Mouse (Mus musculus): ENCODE measurements at regions not wholly inside any gene's neighbourhood (a gene's known extent, or its start where the extent isn't known, plus 50 kb on each side); places are given as distances from the start of the nearest gene placed in this dataset.

- no peak for TF ChIP-seq CTCF (IDR thresholded peaks at IDR 0.05 in 2 of 3, conservative IDR thresholded peaks at IDR 0.05 in 1 of 3; ENCODE audit: control insufficient read depth in 1 of 3, insufficient read depth in 1 of 3, low read depth in 2 of 3, low read length in 3 of 3, poor library complexity in 1 of 3, severe bottlenecking in 1 of 3)
- no peak for TF ChIP-seq ZMIZ1 (IDR thresholded peaks at IDR 0.05; ENCODE audit: low read depth, low read length)
- no peak for TF ChIP-seq POLR2A (IDR thresholded peaks at IDR 0.05; ENCODE audit: control insufficient read depth in 1 of 2, insufficient read depth in 1 of 2, low read depth in 1 of 2, low read length in 2 of 2, poor library complexity in 1 of 2)
Observed at GRCm38 (mm10) chr12:13042934-13043333, 101.2 kb upstream of the Mycn start.

Data from MEL (cell line).